Mouse (Mus musculus) kidney, adult 2 months (tissue): Measurements from ENCODE around the gene Cacna1s. TPM values are rescaled to one million over a fixed set of nuclear protein-coding genes. Genes with fewer than 3 reads are reported as not detected.

Source experiments
- DNase-seq: peaks from one replicate; pipeline ENCODE4 v3.0.0; 2021
- H3K27ac ChIP-seq: fragments of 200-500 bp; 2 replicates; pipeline ENCODE4 v1.5.1; 2012; ENCODE audit warnings: low read depth, low read length, control low read depth, inconsistent platforms; ENCODE audit not compliant: insufficient read depth
- H3K27me3 ChIP-seq: fragments of 200-500 bp; replicated peaks from 2 replicates; pipeline ENCODE4 v1.6.1; 2012; ENCODE audit warnings: mild to moderate bottlenecking, moderate library complexity, low read length, inconsistent platforms; ENCODE audit not compliant: control insufficient read depth, insufficient read depth
- H3K36me3 ChIP-seq: fragments of 200-500 bp; 2 replicates; pipeline ENCODE4 v1.6.1; 2012; ENCODE audit warnings: mild to moderate bottlenecking, moderate library complexity, low read length, inconsistent platforms; ENCODE audit not compliant: control insufficient read depth, insufficient read depth
- H3K4me1 ChIP-seq: fragments of 200-500 bp; 2 replicates; pipeline ENCODE4 v1.6.1; 2011; ENCODE audit warnings: low read length; ENCODE audit not compliant: control insufficient read depth, insufficient read depth
- H3K4me3 ChIP-seq: fragments of 200-500 bp; 2 replicates; pipeline ENCODE4 v1.5.1; 2011; ENCODE audit warnings: mild to moderate bottlenecking, low read depth, low read length, control low read depth; ENCODE audit not compliant: insufficient read depth
- CTCF ChIP-seq: fragments of 200-500 bp; conservative IDR thresholded peaks from 2 replicates; pipeline ENCODE4 v1.5.1; 2011; ENCODE audit warnings: low read depth, mild to moderate bottlenecking, control low read depth, low read length, moderate library complexity, mixed read lengths; ENCODE audit not compliant: insufficient read depth, insufficient read length
- POLR2A ChIP-seq: fragments of 200-500 bp; IDR thresholded peaks from one replicate; pipeline ENCODE4 v1.6.1; 2011; ENCODE audit warnings: low read depth, low read length, control low read depth
- WGBS: fragments of 180-500 bp; shearing (Covaris S2); methylation state at CpG from one replicate; pipeline ENCODE4 v1.1.7; 2018; 5-methylcytosine and 5-hydroxymethylcytosine counted together
- polyA plus RNA-seq: library from polyadenylated mRNA; depleted of rRNA; stranded (reverse); fragments of >200 nt; gene quantifications from 2 replicates; pipeline ENCODE4 v1.2.3, GENCODE M21; 2012

Cacna1s gene
- polyA plus RNA-seq, 1 experiment: 4.3 TPM

- no peaks in the 10 kb centered on the region; the same call in 1 of the 2 replicates for H3K27me3 ChIP-seq
- 50% methylated on average over 10 of the region's 10 CpGs for WGBS
- H3K27ac ChIP-seq: no peak overlapping the region
- no peak for TF ChIP-seq POLR2A
- TF ChIP-seq CTCF: no peak
- no peaks in the 10 kb centered on the region for H3K36me3 ChIP-seq
- DNase-seq: peak; percentile 72
- H3K4me1 ChIP-seq: no peaks in the 10 kb centered on the region
- H3K4me3 ChIP-seq: no peak overlapping the region
Measured at GRCm38 (mm10) chr1:136126895-136127294, 74.3 kb downstream of the Cacna1s start.

DNA sequence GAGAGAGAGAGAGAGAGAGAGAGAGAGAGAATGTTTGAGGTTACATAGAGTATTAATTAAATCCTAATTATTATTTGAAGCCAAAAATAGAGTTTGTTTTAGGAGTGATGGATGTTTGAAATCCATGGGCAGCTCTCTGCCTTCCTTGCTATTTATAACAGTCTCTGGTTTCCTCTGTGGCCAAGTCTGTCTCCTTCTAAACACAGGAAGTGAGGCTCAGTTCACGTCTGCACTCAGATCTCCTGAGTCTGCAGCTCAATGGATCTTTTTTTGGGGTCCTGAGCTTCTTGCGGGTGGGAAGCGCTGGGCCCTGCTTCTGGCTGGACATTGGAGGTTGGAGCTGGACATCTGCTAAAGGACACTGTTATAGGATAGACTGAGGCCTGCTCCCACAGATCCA, 75.3 kb downstream of the Cacna1s start:
- Histone ChIP-seq H3K27me3 (no peaks in the 10 kb centered on the region; the same call in 1 of the 2 replicates), H3K27ac (no peak overlapping the region), H3K4me3 (no peak overlapping the region), H3K4me1 (no peaks in the 10 kb centered on the region), H3K36me3 (no peaks in the 10 kb centered on the region)
- DNase-seq: no peak
- TF ChIP-seq POLR2A: no peak
- TF ChIP-seq CTCF: no peak
- 61% methylated on average over 3 of the region's 3 CpGs for WGBS

DNA sequence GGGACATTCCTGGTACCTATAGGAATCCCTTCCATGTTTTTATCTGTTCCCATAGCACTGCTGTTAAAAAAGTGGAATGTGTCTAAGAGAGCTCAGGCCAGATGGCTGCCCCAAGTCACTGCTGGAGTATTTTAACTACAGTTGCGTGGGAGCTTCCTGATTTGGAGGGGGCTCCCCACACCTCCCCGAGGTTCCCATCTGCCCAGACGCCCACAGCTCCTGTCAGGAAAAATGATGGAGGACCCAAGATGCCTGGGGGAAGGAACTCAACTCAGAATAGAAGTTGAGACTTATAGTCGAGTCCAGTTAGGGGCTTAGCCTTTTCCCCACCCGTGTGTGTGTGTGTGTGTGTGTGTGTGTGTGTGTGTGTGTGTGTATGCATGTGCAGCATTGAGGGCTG, 75.9 kb downstream of the Cacna1s start:
- Histone ChIP-seq H3K36me3 (no peaks in the 10 kb centered on the region), H3K27ac (no peak overlapping the region), H3K27me3 (no peaks in the 10 kb centered on the region; the same call in 1 of the 2 replicates), H3K4me1 (no peaks in the 10 kb centered on the region), H3K4me3 (no peak overlapping the region)
- DNase-seq: no peak
- TF ChIP-seq POLR2A (no peak), CTCF (no peak)
- 43% methylated on average over 5 of the region's 5 CpGs for WGBS

- TF ChIP-seq POLR2A: no peak
- no peak for TF ChIP-seq CTCF
- H3K4me3 ChIP-seq: no peak overlapping the region
- no peak overlapping the region for H3K27ac ChIP-seq
- 69% methylated on average over 4 of the region's 4 CpGs for WGBS
- H3K36me3 ChIP-seq: no peaks in the 10 kb centered on the region
- DNase-seq: no peak
- no peaks in the 10 kb centered on the region for H3K4me1 ChIP-seq
- H3K27me3 ChIP-seq: no peaks in the 10 kb centered on the region; the same call in 1 of the 2 replicates
Measured at GRCm38 (mm10) chr1:136128944-136129589, 76.5 kb downstream of the Cacna1s start.

GRCm38 (mm10) chr1:136130107-136130506, 77.6 kb downstream of the Cacna1s start:
- Histone ChIP-seq H3K4me1 (no peaks in the 10 kb centered on the region), H3K4me3 (no peak overlapping the region), H3K27me3 (no peaks in the 10 kb centered on the region; the same call in 1 of the 2 replicates), H3K36me3 (no peaks in the 10 kb centered on the region), H3K27ac (no peak overlapping the region)
- no peak for DNase-seq
- WGBS: 89% methylated on average over 3 of the region's 3 CpGs
- TF ChIP-seq POLR2A (no peak), CTCF (no peak)

DNA sequence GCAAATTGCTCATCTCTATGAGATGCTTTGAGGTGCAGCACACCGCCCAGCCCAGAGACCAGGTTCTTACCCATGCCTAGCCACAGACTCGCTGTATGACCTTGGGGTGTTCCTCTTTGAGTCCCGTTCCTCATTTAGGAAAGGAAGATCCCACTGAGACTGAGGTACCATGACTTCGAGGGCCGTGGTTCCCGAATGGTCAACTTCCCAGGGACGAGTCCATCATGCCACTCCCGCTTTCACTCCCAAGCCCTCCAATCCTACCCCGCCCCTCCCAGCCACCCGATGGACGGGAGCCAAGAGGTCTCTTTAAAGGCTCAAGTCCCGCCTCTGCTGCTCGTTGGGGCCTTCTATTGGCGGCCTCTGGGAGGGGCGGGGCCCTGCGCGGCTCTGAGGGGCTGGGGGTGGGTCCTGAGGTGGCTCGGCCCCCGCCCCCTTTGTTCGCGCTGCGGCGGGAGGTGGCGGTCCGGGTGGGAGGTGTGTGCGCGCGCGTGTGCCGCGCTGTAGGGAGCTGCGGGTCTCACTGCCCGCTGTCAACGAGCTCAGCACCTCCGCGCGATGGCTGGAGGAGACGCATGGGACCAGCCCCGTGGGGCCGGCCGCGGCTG, 78.5 kb downstream of the Cacna1s start, which contains the start of gene Kif21b:
Kif21b (plus strand) TSS at position 439 of the 608 bp plus-strand sequence.
- Histone ChIP-seq H3K27me3 (no peaks in the 10 kb centered on the region; the same call in 1 of the 2 replicates), H3K4me3 (peak within 1 kb of the TSS; percentile 59), H3K36me3 (no peaks in the 10 kb centered on the region), H3K27ac (no peak within 1 kb of the TSS), H3K4me1 (no peaks in the 10 kb centered on the region)
- TF ChIP-seq POLR2A (no peak), CTCF (no peak)
- DNase-seq: peak; percentile 83
- 2% methylated on average over 42 of the region's 42 CpGs for WGBS

GRCm38 (mm10) chr1:136131603-136132291, 79.2 kb downstream of the Cacna1s start:
- H3K4me1 ChIP-seq: no peaks in the 10 kb centered on the region
- H3K27ac ChIP-seq: no peak overlapping the region

More at GRCm38 (mm10) chr1:136131603-136132291, 79.2 kb downstream of the Cacna1s start:
- peak overlapping the region; percentile 59 for H3K4me3 ChIP-seq
- DNase-seq: no peak
- H3K27me3 ChIP-seq: no peaks in the 10 kb centered on the region; the same call in 1 of the 2 replicates
- H3K36me3 ChIP-seq: no peaks in the 10 kb centered on the region
- 7% methylated on average over 43 of the region's 43 CpGs for WGBS
- TF ChIP-seq POLR2A (no peak), CTCF (no peak)
